Mouse (Mus musculus) ZHBTc4 (cell line): Measurements from ENCODE around the gene Olfr965.
"Not testable (repeated sequence)": the region's sequence is repeated elsewhere in the genome, so short reads cannot be mapped to it uniquely, and the experiment has no call there.

Experiments used
- DNase-seq: peaks from one replicate; pipeline ENCODE4 v3.0.0-alpha.2; 2011; ENCODE audit warnings: low read depth, low spot score

The Olfr965 gene

DNA sequence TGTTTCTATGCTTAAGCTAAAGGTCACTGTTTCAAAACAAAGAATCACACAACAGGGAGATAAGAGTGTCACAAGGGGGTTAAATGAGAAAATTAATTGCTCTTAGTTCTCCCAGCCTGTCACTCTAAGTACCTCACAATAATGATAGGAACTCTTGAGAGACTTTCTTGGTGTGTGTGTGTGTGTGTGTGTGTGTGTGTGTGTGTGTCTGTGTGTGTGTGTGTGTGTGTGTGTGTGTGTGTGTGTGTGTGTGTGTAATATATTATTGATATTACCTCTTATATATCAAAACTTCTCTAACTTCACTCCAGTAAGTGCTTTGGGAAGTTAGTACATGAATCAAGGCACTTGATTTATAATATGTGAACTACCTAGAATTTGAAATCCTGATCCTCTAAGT, at the start of gene Olfr965:
Olfr965 (plus strand) TSS at position 301 of the 400 bp plus-strand sequence.
- no peak for DNase-seq

DNA sequence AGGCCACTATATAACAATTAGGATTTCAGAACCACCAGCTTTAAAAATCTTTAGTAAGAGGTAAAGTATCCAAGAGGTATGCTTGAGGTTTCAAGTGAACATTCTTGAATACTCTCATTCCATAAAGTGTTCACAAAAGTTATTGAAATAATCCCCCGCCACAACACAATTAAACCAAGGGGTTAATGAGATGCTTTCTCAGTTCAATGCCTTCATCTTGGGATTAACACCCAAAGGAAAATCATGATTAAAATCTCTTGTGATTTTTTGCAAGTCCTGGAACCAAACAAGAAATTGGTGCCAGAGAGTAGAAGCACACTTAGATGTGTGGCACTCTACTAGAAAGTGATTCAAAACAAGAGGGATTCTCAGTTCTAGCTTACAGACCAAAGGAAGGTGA, 44.2 kb upstream of the Olfr965 start, which contains the start of gene Olfr963:
Olfr963 (plus strand) TSS at position 301 of the 400 bp plus-strand sequence.
- no peak for DNase-seq

DNA sequence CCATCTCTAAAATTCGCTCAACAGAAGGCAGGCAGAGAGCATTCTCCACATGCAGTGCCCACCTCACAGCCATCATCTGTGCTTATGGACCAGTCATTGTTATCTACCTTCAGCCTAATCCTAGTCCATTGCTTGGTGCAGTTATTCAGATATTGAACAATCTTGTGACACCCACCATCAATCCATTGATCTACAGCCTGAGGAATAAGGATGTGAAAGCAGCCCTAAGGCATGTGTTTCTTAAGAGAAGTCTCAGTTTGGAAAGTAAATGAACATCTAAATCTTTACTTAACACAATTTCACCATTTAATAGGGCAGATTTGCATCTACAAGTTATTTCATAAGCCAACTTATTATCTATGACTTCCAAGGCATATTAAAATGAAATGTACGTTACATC, 41.4 kb upstream of the Olfr965 start:
- no peak for DNase-seq

DNA sequence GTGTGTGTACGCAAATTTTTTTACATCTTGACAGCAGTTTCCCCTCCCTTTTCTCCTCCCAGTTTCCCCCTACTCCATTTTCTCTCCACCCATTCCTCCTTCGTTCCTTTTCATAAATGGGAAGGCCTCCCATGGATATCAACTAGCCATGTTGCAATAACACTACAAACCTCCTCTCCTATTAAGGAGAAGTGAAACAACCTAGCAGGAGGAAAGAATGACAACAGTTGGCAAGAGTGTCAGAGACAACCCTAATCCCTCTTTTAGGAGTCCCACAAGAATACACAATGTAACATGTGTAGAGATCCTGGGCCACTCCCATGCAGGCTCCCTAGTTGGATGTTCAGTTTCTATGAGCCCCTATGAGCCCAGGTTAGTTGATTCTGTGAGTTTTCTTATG, 36.3 kb upstream of the Olfr965 start:
- no peak for DNase-seq

DNA sequence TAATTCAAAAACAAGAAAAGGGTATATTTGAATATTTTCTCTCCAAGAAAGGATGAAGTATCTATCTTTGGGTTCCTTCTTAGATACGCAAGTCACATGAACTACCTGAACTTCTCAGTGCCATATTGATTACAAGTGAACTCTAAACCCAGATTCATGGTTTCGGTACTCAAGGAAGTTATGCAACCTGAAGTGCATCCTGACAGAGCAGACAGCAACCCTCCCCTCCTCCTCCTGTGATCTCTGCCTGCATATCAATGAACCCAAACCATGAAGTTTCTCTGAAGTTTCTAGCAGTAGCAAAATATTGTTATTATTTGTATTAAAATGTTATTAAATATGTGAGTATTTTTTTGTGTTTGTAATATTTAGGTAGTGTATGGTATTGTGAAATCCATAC, 32.6 kb upstream of the Olfr965 start:
- no peak for DNase-seq

DNA sequence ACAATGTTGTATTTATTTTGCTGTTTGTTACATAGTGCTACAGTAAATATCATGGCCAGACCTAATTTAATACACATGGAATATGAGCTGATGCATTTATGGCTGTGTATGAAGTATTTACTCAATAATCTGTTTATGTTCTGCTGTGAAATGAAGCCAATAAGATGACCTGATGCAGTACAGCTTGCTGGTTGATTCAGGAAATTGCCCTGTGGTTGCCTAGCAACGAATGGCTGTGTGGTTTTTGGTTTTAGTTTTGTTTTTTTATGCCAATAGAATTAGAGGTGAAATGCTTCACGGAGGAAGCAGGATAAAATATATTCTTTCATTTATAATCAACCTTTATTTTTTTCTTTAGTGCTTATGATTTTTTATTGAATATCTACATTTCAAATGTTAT, 31.9 kb upstream of the Olfr965 start:
- no peak for DNase-seq

DNA sequence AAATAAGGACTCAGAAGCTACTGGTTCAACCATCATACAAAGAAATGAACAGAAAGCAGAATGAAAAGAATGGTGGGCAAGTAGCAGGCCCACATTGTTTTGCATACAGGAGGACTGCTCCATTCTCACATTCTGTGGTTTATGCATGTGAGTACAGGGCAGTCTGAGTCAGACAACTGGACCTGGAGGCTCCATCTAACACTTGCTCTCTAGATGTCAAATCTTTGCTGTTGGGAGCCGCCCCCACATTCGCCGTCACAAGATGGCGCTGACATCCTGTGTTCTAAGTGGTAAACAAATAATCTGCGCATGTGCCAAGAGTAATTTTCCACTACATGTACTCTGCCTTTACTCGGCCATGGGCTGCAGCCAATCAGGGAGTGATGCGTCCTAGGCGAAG, 10.0 kb upstream of the Olfr965 start:
- not testable (repeated sequence) for DNase-seq

DNA sequence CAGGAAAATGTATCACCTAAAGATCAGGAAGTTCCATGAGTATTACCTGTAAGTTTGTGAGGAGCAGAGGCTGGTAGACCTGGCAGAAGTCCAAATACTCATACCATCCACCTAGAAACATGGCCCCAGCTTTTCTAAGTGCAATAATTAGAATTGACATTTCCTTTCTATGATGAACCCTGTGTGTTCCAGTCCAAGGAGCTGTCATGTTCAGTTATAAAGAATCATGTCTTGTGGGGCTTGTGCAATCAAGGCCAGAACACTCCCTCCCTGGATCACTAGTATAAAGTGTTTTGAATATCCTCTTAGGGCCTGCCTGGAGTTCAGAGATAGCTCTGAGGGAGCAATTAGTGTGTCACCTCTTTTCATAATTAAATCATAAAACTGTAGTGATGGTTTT, 4.1 kb upstream of the Olfr965 start, which contains the start of gene Olfr149:
Olfr149 (minus strand) TSS at position 101 of the 400 bp plus-strand sequence.
- no peak for DNase-seq

DNA sequence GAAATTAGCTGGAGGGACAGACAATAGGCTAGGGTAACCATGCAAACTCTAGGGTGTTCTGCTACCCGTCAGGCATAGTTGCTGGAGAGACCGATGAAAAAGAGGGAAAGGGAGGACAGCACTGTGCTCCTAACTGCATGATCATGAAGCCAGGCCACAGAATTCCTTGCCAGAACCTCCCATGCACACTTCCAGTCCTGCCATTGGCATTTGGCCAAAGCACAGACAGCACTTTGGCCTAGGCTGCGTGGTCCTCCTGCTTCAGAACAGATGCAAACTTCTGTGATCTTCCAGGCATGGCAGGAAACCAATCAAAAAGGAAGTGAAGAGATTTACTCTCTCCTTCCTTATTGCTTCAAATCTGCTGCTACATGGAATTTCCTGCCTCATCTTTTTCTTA, 2.2 kb upstream of the Olfr965 start:
- peak; percentile 1 for DNase-seq

DNA sequence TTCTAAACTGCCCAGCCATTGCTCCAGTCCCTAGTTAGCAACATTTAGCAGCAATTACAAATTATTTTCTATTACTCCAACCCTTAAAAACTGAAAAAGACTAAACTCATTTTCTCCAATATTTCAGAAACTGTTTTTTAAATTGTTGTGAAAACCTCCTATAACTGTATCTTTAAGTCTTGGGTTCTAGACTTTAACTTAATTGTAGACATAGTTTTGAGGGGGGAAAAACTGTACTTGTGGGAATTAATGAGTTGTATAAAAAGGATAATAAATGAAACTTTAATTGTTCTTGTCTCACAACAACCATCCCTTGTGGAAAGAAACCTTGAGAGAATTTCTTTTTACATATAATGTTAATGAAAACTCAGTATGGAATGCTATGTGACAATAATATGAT, 19.5 kb downstream of the Olfr965 start, which contains the start of gene Olfr150:
Olfr150 (plus strand) TSS at position 301 of the 400 bp plus-strand sequence.
- DNase-seq, result no peak

DNA sequence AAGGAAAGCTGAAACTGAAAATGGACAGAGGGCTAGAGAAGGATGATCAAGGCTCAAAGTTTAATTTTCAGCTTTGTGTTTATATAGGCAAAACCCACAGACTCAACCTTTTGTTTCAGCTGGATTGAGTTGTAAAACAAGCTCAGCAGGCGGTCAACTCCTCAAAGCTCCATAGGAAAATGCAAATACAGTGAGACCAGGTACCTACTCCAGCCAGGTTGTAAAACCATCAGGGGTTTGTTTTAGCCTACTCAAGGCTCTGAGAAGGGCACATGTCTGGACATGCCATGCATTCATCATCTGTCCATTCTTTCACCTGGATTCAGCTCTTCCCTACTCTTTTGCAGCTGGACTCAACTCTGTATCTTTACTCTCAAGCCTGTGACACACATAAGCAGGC, 29.6 kb downstream of the Olfr965 start:
- peak; percentile 78 for DNase-seq

DNA sequence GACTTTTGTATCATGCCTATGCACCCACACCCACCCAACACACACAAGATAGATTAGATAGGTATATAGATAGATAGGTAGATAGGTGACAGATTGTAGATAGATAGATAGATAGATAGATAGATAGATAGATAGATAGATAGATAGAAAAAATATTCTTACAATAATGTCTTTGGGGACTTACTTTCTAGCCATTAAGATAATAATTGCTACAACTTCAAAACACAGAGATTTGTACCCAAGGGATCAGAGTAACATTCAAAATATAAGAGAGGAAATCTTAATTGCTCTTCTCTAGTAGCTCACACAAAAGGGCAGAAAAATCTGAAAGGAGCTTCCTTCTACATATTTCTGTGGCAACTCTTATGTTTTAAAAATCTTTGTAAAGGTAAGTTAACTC, 34.8 kb downstream of the Olfr965 start, which contains the start of gene Olfr967:
Olfr967 (plus strand) TSS at position 301 of the 400 bp plus-strand sequence.
- no peak for DNase-seq

DNA sequence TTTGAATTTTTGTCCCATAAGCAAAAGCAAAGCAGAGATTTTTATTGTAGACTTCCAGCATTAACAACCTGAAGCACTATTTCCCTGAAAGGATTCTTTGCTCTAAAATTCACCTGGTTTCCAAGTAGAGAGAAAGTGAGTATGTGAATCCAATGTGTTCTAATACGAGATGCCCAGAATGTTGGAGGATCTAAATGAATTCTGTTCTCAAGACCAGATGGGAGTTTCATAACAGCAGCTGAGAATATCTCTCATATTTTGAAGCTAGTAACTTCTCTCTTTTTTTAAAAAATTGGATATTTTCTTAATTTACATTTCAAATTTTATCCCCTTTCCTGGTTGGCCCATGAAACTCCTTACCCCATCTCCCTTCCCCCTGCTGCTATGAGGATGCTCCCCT, 35.3 kb downstream of the Olfr965 start:
- no peak for DNase-seq
